Mouse (Mus musculus): ENCODE results near the gene Erp27. TPM values are rescaled to one million over a fixed set of nuclear protein-coding genes. Genes with fewer than 3 reads are reported as not detected.

The Erp27 gene
- 12.0 and 12.5 TPM in 2 replicates for total RNA-seq (2017)

DNA sequence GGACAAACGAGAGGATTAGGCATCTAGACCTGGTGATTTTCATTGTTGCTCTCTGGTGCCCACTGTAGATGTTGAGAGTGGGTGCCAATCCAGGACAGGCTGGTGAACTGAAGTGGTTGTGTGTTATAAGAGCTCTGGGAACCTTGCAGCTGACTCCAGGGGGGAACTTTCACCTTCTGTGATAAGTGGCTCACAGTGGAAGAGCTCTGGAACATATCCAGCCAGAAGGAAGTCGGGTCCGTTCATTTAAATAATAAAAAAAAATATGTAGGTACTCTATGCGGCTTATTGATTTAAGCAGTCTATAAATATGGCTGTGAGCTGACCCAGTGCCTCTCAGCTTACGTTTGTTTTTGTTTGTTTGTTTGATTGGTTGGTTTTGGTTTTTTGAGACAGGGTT, at the start of gene Erp27:
Gene Erp27 (minus strand): TSS at position 101 of the 400 bp plus-strand sequence.
- ATAC-seq (ENCODE audit: extremely low read depth, insufficient number of reproducible peaks, low FRiP score, poor library complexity, severe bottlenecking): no peak

DNA sequence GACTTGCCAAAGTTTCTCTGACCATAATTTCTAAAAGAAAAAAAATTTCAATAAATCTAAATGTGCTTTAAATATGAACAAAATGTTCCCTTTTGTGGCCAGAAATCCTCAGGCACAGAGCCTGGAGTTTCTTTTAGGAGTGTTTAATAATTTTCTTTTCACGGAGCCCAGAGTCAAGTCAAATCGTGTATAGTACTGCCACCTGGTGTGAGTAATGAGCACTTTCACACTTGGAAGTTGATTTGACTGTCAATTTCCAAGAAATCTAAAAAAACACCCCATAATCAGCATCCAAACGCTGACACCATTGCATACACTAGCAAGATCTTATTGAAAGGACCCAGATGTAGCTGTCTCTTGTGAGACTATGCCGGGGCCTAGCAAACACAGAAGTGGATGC, 46.9 kb upstream of the Erp27 start:
- ATAC-seq (ENCODE audit: extremely low read depth, insufficient number of reproducible peaks, low FRiP score, poor library complexity, severe bottlenecking): peak; percentile 49; the same call in 1 of the 2 replicates

DNA sequence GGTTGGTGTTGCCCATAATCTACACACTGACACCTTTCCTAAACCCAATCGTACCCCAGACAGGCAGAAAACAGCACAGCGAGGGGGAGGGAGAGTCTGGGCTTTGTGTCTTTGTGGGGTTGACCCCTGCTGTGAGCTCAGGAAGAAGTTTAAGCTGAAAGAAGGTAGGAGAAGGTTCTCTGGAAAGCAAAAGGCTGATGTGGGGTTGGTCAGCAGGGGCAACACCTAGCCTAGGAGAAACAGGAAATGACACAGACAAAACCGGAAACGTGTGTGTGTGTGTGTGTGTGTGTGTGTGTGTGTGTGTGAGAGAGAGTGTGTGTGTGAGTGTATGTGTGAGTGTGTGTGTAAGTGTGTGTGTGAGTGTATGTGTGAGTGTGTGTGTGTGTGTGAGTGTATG, 45.5 kb upstream of the Erp27 start:
- ATAC-seq (ENCODE audit: extremely low read depth, insufficient number of reproducible peaks, low FRiP score, poor library complexity, severe bottlenecking): peak; percentile 55

DNA sequence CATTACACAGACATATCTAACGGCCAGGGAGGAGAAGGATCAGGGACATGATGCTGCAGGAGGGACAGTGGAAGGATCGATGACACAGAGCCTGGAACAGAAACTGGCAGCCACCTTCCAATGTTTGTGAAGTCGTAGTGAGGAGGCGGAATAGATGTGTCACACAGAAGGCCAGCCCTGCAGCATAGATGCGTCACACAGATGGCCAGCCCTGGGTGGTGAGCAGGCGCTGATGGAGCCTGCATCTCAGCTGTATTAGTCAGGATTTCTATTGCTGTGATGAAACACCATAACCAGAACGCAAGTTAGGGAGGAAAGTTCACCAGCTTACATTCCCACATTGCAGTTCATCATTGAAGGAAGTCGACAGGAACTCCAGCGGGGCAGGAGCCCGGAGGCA, 43.9 kb upstream of the Erp27 start:
- peak; percentile 40 for ATAC-seq (ENCODE audit: extremely low read depth, insufficient number of reproducible peaks, low FRiP score, poor library complexity, severe bottlenecking)

DNA sequence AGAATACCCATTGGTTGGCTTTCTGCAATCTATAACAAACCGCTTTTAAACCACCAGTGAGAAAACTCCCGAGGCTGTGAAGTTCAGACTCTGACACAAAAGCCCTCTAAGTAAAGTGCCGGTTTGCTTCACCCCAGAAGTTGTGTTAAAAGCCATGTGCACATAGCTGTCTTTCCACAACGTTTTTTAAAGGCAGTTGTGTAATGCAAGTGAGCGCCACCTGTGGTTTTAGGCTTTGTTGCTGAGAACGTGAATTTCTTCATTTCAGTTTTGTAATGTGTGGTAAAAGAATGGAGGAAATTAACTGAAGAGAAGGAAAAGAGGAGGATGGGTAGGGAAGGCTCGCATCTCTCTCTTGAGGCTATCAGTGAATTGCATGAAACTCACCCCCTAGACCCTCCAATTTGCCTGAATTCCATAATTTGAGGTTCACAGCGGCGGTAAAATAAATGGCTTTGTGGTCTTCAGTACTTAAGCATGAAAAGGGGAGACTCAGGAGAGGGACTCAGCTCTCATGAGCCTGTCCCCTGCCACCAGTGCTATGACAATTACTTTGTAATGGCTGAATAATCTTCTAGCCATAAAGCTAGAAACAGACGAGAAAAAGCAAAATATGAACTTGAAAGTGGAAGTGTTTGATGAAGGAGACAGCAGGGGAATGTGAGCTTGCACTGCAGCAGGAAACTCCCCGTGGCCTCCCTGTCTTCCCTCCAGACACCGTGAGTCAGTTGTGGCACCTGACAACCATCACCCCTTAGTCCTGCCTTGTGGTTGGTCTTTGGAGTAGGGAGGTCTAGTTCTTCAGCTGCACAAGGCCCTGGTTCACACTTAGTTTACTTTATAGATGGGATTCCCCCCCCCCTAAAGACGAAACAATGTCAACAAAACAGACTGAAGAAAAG, 42.9 kb upstream of the Erp27 start:
- peak; percentile 49; the same call in 1 of the 2 replicates for ATAC-seq (ENCODE audit: extremely low read depth, insufficient number of reproducible peaks, low FRiP score, poor library complexity, severe bottlenecking)

DNA sequence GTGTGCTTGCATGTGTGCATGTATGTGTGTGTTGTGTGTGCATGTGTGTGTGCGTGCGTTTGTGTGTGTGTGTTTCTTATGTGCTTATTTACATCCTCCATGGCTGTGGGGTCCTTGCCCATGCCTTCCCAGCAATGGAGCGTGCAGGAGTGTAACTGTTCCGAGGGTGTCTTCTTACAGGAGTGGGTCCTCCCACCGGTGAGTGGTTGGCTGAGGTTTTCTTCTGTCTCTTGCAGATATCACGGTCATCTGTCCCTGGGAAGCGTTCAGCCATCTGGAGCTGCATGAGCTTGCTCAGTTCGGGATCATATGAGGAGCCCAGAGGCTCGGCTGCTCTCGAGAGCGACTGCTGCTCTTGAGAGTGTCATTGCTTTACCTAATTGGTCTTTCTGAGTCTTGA, 41.0 kb upstream of the Erp27 start:
- ATAC-seq (ENCODE audit: extremely low read depth, insufficient number of reproducible peaks, low FRiP score, poor library complexity, severe bottlenecking): no peak

DNA sequence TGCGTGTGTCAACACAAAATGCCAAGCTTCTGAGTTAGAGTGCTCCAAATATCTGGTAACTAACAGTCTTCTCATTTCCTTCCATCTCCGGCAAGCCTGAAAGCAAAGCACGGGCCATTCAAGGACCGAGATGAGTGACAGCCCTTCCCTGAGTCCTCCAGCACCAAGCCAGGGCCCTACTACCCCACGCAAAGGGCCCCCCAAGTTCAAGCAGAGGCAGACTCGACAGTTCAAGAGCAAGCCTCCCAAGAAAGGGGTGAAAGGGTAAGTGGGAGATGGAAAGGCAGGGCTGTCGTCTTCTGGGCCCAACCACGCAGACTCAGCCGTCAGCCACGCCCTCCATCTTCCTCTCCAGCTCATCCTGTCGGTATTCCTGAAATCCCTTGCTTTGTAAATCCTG, 37.2 kb upstream of the Erp27 start:
- ATAC-seq (ENCODE audit: extremely low read depth, insufficient number of reproducible peaks, low FRiP score, poor library complexity, severe bottlenecking): no peak

GRCm38 (mm10) chr6:136957062-136957461, 35.1 kb upstream of the Erp27 start:
- no peak for ATAC-seq (ENCODE audit: extremely low read depth, insufficient number of reproducible peaks, low FRiP score, poor library complexity, severe bottlenecking)

DNA sequence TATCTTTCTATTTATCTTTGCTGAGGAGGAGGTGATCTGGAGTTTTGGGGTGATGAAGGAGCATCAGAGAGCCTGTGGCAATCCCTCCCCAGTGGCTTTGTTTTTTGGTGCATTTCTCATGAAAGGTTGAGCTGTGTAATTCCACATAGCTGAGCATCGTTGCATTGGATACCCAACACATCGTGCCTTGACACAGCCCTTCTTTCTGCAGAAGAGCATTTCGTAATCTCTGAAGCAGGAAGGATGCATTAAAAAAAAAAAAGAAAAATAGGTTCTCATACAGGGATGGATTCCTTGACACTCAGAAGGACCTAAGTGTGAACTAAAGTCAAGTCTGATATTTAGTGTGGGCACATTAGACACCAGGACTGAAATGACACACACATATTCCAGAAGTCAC, 33.3 kb upstream of the Erp27 start:
- ATAC-seq (ENCODE audit: extremely low read depth, insufficient number of reproducible peaks, low FRiP score, poor library complexity, severe bottlenecking): no peak

DNA sequence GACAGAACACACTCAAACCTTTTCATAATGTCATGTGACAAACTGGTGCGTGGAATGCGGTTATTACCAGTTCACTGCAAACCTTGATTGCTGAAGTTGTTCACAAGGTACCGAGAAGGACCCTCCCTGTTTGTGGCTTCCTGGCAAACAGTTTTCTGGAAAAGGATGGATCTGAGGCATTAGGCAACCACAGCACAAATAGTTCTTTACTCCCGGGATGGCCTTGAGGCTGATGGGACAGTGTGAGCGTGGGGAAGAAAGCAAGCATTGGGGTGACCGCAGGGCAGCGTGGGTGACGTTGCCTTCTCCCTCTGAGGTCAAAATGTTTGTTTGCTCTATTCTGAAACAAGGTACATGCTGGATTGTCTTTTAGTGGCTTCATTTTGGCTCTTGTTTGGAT, 32.7 kb upstream of the Erp27 start:
- ATAC-seq (ENCODE audit: extremely low read depth, insufficient number of reproducible peaks, low FRiP score, poor library complexity, severe bottlenecking): no peak

DNA sequence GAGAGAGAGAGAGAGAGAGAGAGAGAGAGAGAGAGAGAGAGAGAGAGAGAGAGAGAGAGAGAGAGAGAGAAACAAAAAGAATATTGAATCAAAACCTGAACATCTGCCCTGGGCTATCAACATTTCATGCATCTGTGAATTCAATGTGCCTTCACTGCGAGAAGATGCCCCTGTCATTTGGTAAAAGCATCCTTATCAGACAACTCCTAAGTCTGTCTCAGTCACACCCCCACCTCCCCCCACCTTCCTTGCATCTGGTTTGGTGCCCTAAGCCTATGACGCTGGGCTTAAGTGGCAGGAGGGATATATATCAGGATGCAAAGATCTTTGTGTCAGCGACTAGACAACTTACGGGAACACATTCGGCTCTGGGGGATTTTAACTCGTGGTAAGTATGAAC, 32.2 kb upstream of the Erp27 start:
- ATAC-seq (ENCODE audit: extremely low read depth, insufficient number of reproducible peaks, low FRiP score, poor library complexity, severe bottlenecking): no peak

DNA sequence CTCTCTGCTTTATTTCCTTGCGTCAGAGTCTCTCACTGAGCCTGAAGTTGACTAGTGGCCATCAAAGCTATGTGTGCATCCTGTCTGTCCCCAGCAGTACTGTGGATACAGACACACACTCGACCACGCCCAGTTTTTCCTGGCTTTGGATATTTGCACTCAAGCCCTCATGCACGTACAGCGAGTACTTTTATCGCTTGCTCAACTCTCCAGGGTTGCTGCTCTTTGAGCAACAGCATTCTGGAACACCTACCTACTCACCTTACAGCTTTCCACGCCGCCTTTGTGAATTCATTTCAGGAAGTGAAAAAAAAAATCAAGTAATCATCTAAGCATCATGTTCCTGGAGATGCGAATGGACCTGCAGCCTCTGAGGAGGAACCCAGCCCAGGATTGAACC, 30.9 kb upstream of the Erp27 start:
- ATAC-seq (ENCODE audit: extremely low read depth, insufficient number of reproducible peaks, low FRiP score, poor library complexity, severe bottlenecking): no peak

GRCm38 (mm10) chr6:136950171-136950570, 28.2 kb upstream of the Erp27 start:
- no peak for ATAC-seq (ENCODE audit: extremely low read depth, insufficient number of reproducible peaks, low FRiP score, poor library complexity, severe bottlenecking)

DNA sequence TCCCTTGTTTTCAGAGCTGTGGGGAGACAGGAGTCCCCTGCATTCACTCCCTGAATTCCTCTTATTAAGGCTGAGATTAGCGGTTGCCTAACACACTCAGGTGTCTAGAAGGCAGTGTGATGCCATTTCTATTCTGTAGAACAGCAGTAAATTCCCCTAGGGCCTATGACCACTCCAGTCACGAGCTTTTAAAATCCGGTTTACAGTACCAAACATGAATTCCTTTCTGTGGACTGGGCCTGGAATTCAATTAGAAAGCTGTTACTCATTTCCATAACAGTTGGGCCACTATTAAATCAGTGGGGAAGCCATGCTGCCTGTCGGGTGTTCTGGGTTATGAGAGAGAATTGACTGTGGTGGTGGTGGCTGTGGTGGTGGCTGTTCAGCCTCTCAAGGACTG, 25.7 kb upstream of the Erp27 start:
- ATAC-seq (ENCODE audit: extremely low read depth, insufficient number of reproducible peaks, low FRiP score, poor library complexity, severe bottlenecking): no peak

- peak; percentile 27; the same call in 1 of the 2 replicates for ATAC-seq (ENCODE audit: extremely low read depth, insufficient number of reproducible peaks, low FRiP score, poor library complexity, severe bottlenecking)
Measured at GRCm38 (mm10) chr6:136946943-136947342, 25.0 kb upstream of the Erp27 start.

- peak; percentile 89 for ATAC-seq (ENCODE audit: extremely low read depth, insufficient number of reproducible peaks, low FRiP score, poor library complexity, severe bottlenecking)
Measured at GRCm38 (mm10) chr6:136946241-136946640, 24.3 kb upstream of the Erp27 start.

GRCm38 (mm10) chr6:136944511-136944910, 22.5 kb upstream of the Erp27 start:
- ATAC-seq (ENCODE audit: extremely low read depth, insufficient number of reproducible peaks, low FRiP score, poor library complexity, severe bottlenecking): no peak

- ATAC-seq (ENCODE audit: extremely low read depth, insufficient number of reproducible peaks, low FRiP score, poor library complexity, severe bottlenecking): no peak
Measured at GRCm38 (mm10) chr6:136943392-136943791, 21.4 kb upstream of the Erp27 start.

DNA sequence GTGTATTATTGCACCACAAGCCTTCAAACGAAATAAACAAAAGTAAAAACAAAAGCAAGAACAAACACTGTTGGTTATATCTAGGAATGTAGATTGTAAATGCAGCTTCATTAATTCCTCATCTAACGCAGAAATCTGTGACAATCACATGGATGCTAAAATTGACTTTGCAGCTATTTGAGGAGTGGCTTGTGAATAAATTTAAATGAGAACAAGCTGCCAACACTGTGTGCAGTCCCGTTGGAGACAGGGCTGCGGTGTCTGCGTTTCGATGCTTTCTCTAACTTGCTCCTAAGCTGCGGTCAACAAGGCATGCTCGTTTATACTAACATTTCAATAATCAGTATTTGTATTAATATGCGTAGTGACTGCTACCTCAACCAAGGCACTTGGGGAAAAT, 20.3 kb upstream of the Erp27 start:
- no peak for ATAC-seq (ENCODE audit: extremely low read depth, insufficient number of reproducible peaks, low FRiP score, poor library complexity, severe bottlenecking)

DNA sequence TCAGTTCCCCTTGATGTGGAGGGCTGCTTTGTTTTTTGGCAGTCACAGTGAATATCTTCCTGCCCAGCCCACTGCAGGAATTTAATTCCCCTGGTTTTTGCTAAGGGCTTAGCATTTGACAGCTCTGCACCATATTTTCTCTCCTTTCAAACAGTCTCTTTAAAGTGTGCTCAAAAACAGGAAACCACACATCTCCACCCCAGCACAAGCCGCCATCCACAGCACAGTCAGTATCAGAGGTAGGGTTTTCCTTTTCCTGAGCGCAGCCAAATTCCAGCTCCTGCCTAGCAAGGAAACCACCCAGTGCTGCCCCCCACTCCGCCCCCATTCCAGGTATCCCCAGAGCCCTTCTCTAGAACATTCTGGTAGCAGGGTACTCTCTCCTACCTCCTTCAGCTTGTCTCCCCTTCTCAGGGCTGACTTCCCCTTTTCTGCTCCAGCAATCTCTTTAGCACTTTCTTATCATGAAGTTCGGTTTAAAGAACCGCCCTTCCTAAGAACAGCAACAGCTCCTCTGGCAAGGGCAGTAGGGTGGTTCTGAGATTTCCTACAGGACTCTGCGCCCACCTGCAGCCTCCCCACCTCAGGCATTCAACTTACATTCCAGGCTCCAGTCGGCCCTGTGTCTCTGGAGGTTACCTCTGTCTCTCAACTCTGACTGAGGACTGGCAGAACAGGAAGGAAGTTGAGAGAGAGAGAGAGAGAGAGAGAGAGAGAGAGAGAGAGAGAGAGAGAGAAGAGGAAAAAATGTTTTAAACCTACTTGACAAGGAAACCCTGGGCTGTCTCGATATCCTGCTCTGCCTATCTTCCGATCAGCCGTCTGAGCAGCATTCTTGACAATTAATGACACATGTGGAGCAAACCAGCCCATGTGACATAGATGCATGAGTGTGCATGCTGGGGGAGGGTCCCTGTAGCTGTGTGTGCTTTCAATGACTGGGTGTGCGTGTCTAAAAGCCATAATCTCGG, 19.4 kb upstream of the Erp27 start, which contains the start of gene Arhgdib:
Gene Arhgdib (minus strand): TSS at position 849 of the 971 bp plus-strand sequence.
- ATAC-seq (ENCODE audit: extremely low read depth, insufficient number of reproducible peaks, low FRiP score, poor library complexity, severe bottlenecking): peak; percentile 30

All from neutrophil, adult 5-6 weeks (primary cell).